Mouse (Mus musculus) heart, embryonic 12.5 days (tissue): ENCODE measurements around the gene Mydgf. TPM values are rescaled to one million over a fixed set of nuclear protein-coding genes. Genes with fewer than 3 reads are reported as not detected.

ENCODE experiments used
- ATAC-seq: fragments of 200-750 bp; cut with Nextera tagmentation; 2 replicates; pipeline ENCODE4 v1.8.0; 2017; ENCODE audit warnings: moderate TSS enrichment, moderate library complexity; ENCODE audit not compliant: insufficient number of reproducible peaks, low FRiP score
- H3K27ac ChIP-seq: fragments of 300-500 bp; sonication (generic); 2 replicates; pipeline ENCODE4 v1.5.1; 2016; ENCODE audit warnings: mild to moderate bottlenecking, moderate library complexity; ENCODE audit not compliant: poor library complexity, severe bottlenecking
- H3K27me3 ChIP-seq: fragments of 300-500 bp; sonication (generic); replicated peaks from 2 replicates; pipeline ENCODE4 v1.6.1; 2016; ENCODE audit warnings: mild to moderate bottlenecking, moderate library complexity
- H3K36me3 ChIP-seq: fragments of 300-500 bp; sonication (generic); 2 replicates; pipeline ENCODE4 v1.6.1; 2016; ENCODE audit warnings: mild to moderate bottlenecking, moderate library complexity
- H3K4me1 ChIP-seq: fragments of 300-500 bp; sonication (generic); replicated peaks from 2 replicates; pipeline ENCODE4 v1.6.1; 2016; ENCODE audit warnings: mild to moderate bottlenecking
- H3K4me2 ChIP-seq: fragments of 300-500 bp; sonication (generic); 2 replicates; pipeline ENCODE4 v1.6.1; 2016; ENCODE audit warnings: mild to moderate bottlenecking, moderate library complexity
- H3K4me3 ChIP-seq: fragments of 300-500 bp; sonication (generic); 2 replicates; pipeline ENCODE4 v1.5.1; 2016; ENCODE audit warnings: mild to moderate bottlenecking
- H3K9ac ChIP-seq: fragments of 300-500 bp; sonication (generic); 2 replicates; pipeline ENCODE4 v1.6.1; 2016; ENCODE audit warnings: mild to moderate bottlenecking, moderate library complexity
- H3K9me3 ChIP-seq: fragments of 300-500 bp; sonication (generic); replicated peaks from 2 replicates; pipeline ENCODE4 v1.6.1; 2016; ENCODE audit warnings: mild to moderate bottlenecking, moderate library complexity
- WGBS: fragments of 180-500 bp; shearing (Covaris S2); methylation state at CpG from one replicate; pipeline ENCODE4 v1.1.7; 2016; 5-methylcytosine and 5-hydroxymethylcytosine counted together
- polyA plus RNA-seq: library from polyadenylated mRNA; unstranded; fragments of >200 nt; fragmentation: Nextera tagmentation; extraction: Ambion mirVana; gene quantifications from 2 replicates; pipeline ENCODE4 v1.2.1, GENCODE M21; 2016

The Mydgf gene
- polyA plus RNA-seq, 1 experiment from 2014 or later: 72.9 TPM

GRCm38 (mm10) chr17:56194357-56194756 lies 10.6 kb upstream of the Mydgf start:
- Histone ChIP-seq H3K4me2 (no peak overlapping the region), H3K4me1 (no peaks in the 10 kb centered on the region), H3K9ac (no peak overlapping the region), H3K4me3 (no peak overlapping the region), H3K36me3 (peaks cover 98% of the 10 kb centered on the region), H3K27ac (no peak overlapping the region), H3K27me3 (no peaks in the 10 kb centered on the region), H3K9me3 (peaks cover 9% of the 10 kb centered on the region; the same call in 1 of the 2 replicates)
- 84% methylated on average over 12 of the region's 12 CpGs for WGBS
- ATAC-seq: no peak

- Histone ChIP-seq H3K4me1 (no peaks in the 10 kb centered on the region), H3K4me2 (no peak overlapping the region), H3K27ac (no peak overlapping the region), H3K9me3 (no peaks in the 10 kb centered on the region), H3K36me3 (peaks cover 94% of the 10 kb centered on the region), H3K4me3 (no peak overlapping the region), H3K27me3 (no peaks in the 10 kb centered on the region), H3K9ac (no peak overlapping the region)
- 80% methylated on average over 6 of the region's 6 CpGs for WGBS
- ATAC-seq: no peak
These were observed 7.5 kb upstream of the Mydgf start for GRCm38 (mm10) chr17:56191266-56191665.

GRCm38 (mm10) chr17:56185281-56186141 lies 1.8 kb upstream of the Mydgf start:
- H3K27me3 ChIP-seq: no peaks in the 10 kb centered on the region
- H3K9ac ChIP-seq: peak overlapping the region; percentile 23; the same call in 1 of the 2 replicates
- peaks cover 57% of the 10 kb centered on the region for H3K36me3 ChIP-seq
- H3K9me3 ChIP-seq: no peaks in the 10 kb centered on the region
- H3K4me3 ChIP-seq: no peak overlapping the region
- H3K27ac ChIP-seq: peak overlapping the region; percentile 52
- peaks cover 20% of the 10 kb centered on the region for H3K4me1 ChIP-seq
- 43% methylated on average over 11 of the region's 11 CpGs for WGBS
- peak overlapping the region; percentile 23; the same call in 1 of the 2 replicates for H3K4me2 ChIP-seq
- ATAC-seq: no peak

- H3K27ac ChIP-seq: peak overlapping the region; percentile 63; the same call in 1 of the 2 replicates
- H3K4me3 ChIP-seq: peak overlapping the region; percentile 92
- peak overlapping the region; percentile 91 for H3K4me2 ChIP-seq
- H3K9me3 ChIP-seq: no peaks in the 10 kb centered on the region
- H3K36me3 ChIP-seq: peaks cover 56% of the 10 kb centered on the region
- peak overlapping the region; percentile 78 for H3K9ac ChIP-seq
- H3K27me3 ChIP-seq: no peaks in the 10 kb centered on the region
- peak; percentile 23; the same call in 1 of the 2 replicates for ATAC-seq
- H3K4me1 ChIP-seq: peaks cover 23% of the 10 kb centered on the region
- 1% methylated on average over 14 of the region's 14 CpGs for WGBS
These were observed 604 bp downstream of the Mydgf start for GRCm38 (mm10) chr17:56182975-56183657.

- H3K4me2 ChIP-seq: no peak overlapping the region
These were observed 8.3 kb downstream of the Mydgf start for GRCm38 (mm10) chr17:56175416-56175815.

GRCm38 (mm10) chr17:56173401-56174046 lies 10.2 kb downstream of the Mydgf start:
- 53% methylated on average over 10 of the region's 10 CpGs for WGBS
- peaks cover 41% of the 10 kb centered on the region for H3K36me3 ChIP-seq
- H3K4me3 ChIP-seq: no peak overlapping the region
- no peak overlapping the region for H3K27ac ChIP-seq
- no peak for ATAC-seq
- no peaks in the 10 kb centered on the region for H3K9me3 ChIP-seq
- no peak overlapping the region for H3K9ac ChIP-seq
- H3K27me3 ChIP-seq: no peaks in the 10 kb centered on the region
- H3K4me1 ChIP-seq: peaks cover 10% of the 10 kb centered on the region; the same call in 1 of the 2 replicates
- no peak overlapping the region for H3K4me2 ChIP-seq

More at GRCm38 (mm10) chr17:56175416-56175815, 8.3 kb downstream of the Mydgf start:
- H3K27ac ChIP-seq: no peak overlapping the region
- WGBS: 92% methylated on average over 3 of the region's 3 CpGs
- H3K4me3 ChIP-seq: no peak overlapping the region
- no peaks in the 10 kb centered on the region for H3K9me3 ChIP-seq
- ATAC-seq: no peak
- H3K27me3 ChIP-seq: no peaks in the 10 kb centered on the region
- H3K36me3 ChIP-seq: peaks cover 59% of the 10 kb centered on the region
- no peak overlapping the region for H3K9ac ChIP-seq
- H3K4me1 ChIP-seq: 0 out of 2 replicates have a peak, but pooled peaks cover 6% of the 10 kb centered on the region

- Histone ChIP-seq H3K4me3 (no peak overlapping the region), H3K27ac (no peak overlapping the region), H3K9ac (no peak overlapping the region), H3K36me3 (peaks cover 25% of the 10 kb centered on the region), H3K9me3 (no peaks in the 10 kb centered on the region), H3K4me1 (peaks cover 10% of the 10 kb centered on the region; the same call in 1 of the 2 replicates), H3K4me2 (no peak overlapping the region), H3K27me3 (no peaks in the 10 kb centered on the region)
- 88% methylated on average over 17 of the region's 17 CpGs for WGBS
- ATAC-seq: no peak
These were observed 11.8 kb downstream of the Mydgf start for GRCm38 (mm10) chr17:56171881-56172280.

- no peak overlapping the region for H3K9ac ChIP-seq
These were observed 12.3 kb downstream of the Mydgf start for GRCm38 (mm10) chr17:56171456-56171855.

GRCm38 (mm10) chr17:56170636-56171035 lies 13.1 kb downstream of the Mydgf start:
- no peak overlapping the region for H3K4me2 ChIP-seq
- H3K4me1 ChIP-seq: peaks cover 10% of the 10 kb centered on the region; the same call in 1 of the 2 replicates
- 67% methylated on average over 10 of the region's 10 CpGs for WGBS
- H3K27ac ChIP-seq: no peak overlapping the region
- peak; percentile 31; the same call in 1 of the 2 replicates for ATAC-seq
- no peak overlapping the region for H3K9ac ChIP-seq
- peaks cover 14% of the 10 kb centered on the region for H3K36me3 ChIP-seq
- no peak overlapping the region for H3K4me3 ChIP-seq
- H3K27me3 ChIP-seq: no peaks in the 10 kb centered on the region
- H3K9me3 ChIP-seq: no peaks in the 10 kb centered on the region

More at GRCm38 (mm10) chr17:56171456-56171855, 12.3 kb downstream of the Mydgf start:
- no peak for ATAC-seq
- H3K27me3 ChIP-seq: no peaks in the 10 kb centered on the region
- H3K36me3 ChIP-seq: peaks cover 21% of the 10 kb centered on the region
- no peaks in the 10 kb centered on the region for H3K9me3 ChIP-seq
- WGBS: 73% methylated on average over 9 of the region's 9 CpGs
- no peak overlapping the region for H3K4me3 ChIP-seq
- H3K4me1 ChIP-seq: peaks cover 10% of the 10 kb centered on the region; the same call in 1 of the 2 replicates
- H3K4me2 ChIP-seq: no peak overlapping the region
- no peak overlapping the region for H3K27ac ChIP-seq

- 45% methylated on average over 6 of the region's 6 CpGs for WGBS
- 0 out of 2 replicates have a peak, but pooled peaks have one; percentile 26 for ATAC-seq
These were observed 13.9 kb downstream of the Mydgf start for GRCm38 (mm10) chr17:56169830-56170229.

More at GRCm38 (mm10) chr17:56169830-56170229, 13.9 kb downstream of the Mydgf start:
- Histone ChIP-seq H3K27me3 (no peaks in the 10 kb centered on the region), H3K9ac (no peak overlapping the region), H3K4me3 (no peak overlapping the region), H3K4me1 (peaks cover 10% of the 10 kb centered on the region; the same call in 1 of the 2 replicates), H3K27ac (no peak overlapping the region), H3K9me3 (no peaks in the 10 kb centered on the region), H3K36me3 (peaks cover 6% of the 10 kb centered on the region), H3K4me2 (no peak overlapping the region)
